Mouse (Mus musculus): ENCODE results near the gene Ube4a. TPM values are rescaled to one million over a fixed set of nuclear protein-coding genes. Genes with fewer than 3 reads are reported as not detected.

Gene Ube4a
- 100 to 1,000 TPM in 1 of 2 experiments, 10 to 100 TPM in 1; 97.9 to 105 TPM for total RNA-seq (2021)
- long read RNA-seq, experiment 1, partial matches to known transcripts = 5 of 6 reads
- long read RNA-seq, experiment 1, other reads (novel, unspliced or antisense) = 1 of 6 reads
- long read RNA-seq, experiment 2, partial matches to known transcripts = 0 of 2 reads
- long read RNA-seq, experiment 2, other reads (novel, unspliced or antisense) = 2 of 2 reads

GRCm38 (mm10) chr9:44965126-44965832 is at the start of gene Ube4a:
Ube4a (minus strand) TSS chr9:44965600.
- peak; percentile 99 for DNase-seq

- DNase-seq = no peak
These were observed 49.5 kb upstream of the Ube4a start for GRCm38 (mm10) chr9:45014879-45015278.

GRCm38 (mm10) chr9:45011291-45011690 is 45.9 kb upstream of the Ube4a start:
- no peak for DNase-seq

GRCm38 (mm10) chr9:45010461-45010860 is 45.1 kb upstream of the Ube4a start:
- peak in 1 of 2 experiments; percentile 16 for DNase-seq

GRCm38 (mm10) chr9:45009180-45010078 is 44.0 kb upstream of the Ube4a start, which contains the start of gene Cd3e:
Cd3e (minus strand) TSS chr9:45009627.
- DNase-seq = no peak

- no peak for DNase-seq
These were observed 42.9 kb upstream of the Ube4a start for GRCm38 (mm10) chr9:45008342-45008741.

GRCm38 (mm10) chr9:45007404-45007803 is 42.0 kb upstream of the Ube4a start:
- DNase-seq = no peak

GRCm38 (mm10) chr9:45000249-45000648 is 34.8 kb upstream of the Ube4a start:
- DNase-seq = no peak

- no peak for DNase-seq
These were observed 34.4 kb upstream of the Ube4a start for GRCm38 (mm10) chr9:44999776-45000175.

GRCm38 (mm10) chr9:44999171-44999570 is 33.8 kb upstream of the Ube4a start:
- DNase-seq = peak; percentile 2 to 4

GRCm38 (mm10) chr9:44998138-44998537 is 32.7 kb upstream of the Ube4a start:
- DNase-seq = no peak

- no peak for DNase-seq
These were observed 31.2 kb upstream of the Ube4a start for GRCm38 (mm10) chr9:44996590-44996989.

- DNase-seq = no peak
These were observed 29.6 kb upstream of the Ube4a start for GRCm38 (mm10) chr9:44994962-44995361.

GRCm38 (mm10) chr9:44993268-44993667 is 27.9 kb upstream of the Ube4a start:
- DNase-seq = peak in 1 of 2 experiments; percentile 33

- DNase-seq = no peak
These were observed 26.9 kb upstream of the Ube4a start for GRCm38 (mm10) chr9:44992271-44992670.

GRCm38 (mm10) chr9:44991821-44992220 is 26.4 kb upstream of the Ube4a start:
- no peak for DNase-seq

- DNase-seq = no peak
These were observed 21.6 kb upstream of the Ube4a start for GRCm38 (mm10) chr9:44986976-44987375.

GRCm38 (mm10) chr9:44986242-44986781 is 20.9 kb upstream of the Ube4a start:
- peak in 1 of 2 experiments; percentile 15 for DNase-seq

GRCm38 (mm10) chr9:44985721-44986161 is 20.3 kb upstream of the Ube4a start:
- no peak for DNase-seq

GRCm38 (mm10) chr9:44983001-44983400 is 17.6 kb upstream of the Ube4a start:
- no peak for DNase-seq

- DNase-seq = no peak
These were observed 17.1 kb upstream of the Ube4a start for GRCm38 (mm10) chr9:44982531-44982930.

- DNase-seq = no peak
These were observed 16.7 kb upstream of the Ube4a start for GRCm38 (mm10) chr9:44982081-44982480.

All from adrenal gland, postnatal 36 days (tissue).